ENCODE assay signal across 14 mouse cellular contexts in the genomic region with DNA sequence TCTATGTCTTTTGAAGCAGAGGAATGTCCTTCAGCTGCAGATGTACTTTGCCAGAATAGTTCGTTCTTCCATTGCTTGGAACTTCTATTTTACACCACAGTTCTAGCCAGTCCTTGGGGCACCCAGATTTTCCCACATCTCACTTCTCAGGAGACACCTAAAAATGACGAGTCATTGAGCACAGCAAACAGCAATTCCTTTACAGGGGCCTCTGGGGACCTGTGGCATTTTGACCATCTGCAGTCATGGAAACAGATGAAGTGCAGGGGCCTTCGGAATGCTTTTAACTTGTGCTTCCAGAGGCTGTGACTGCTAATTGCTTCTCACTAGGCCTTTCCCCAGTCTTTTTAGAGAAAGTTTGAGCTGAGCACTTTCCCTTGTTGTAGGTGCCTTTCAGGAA.
DNase-seq lines count a peak whose midpoint lies in the region; ATAC-seq and TF ChIP-seq lines count a peak whose summit lies in the region.
"Had no signal": no experiment of that assay in that cellular context is flagged by ENCODE, and none has a peak within 500 bp of the region (broad histone marks: within the 10 kb centered on the region; RNA-seq: fewer than 3 reads in every experiment).

No protein-coding gene starts in this region.

- no peak overlapping the region for H3K4me2 ChIP-seq in midbrain, embryonic 12.5 days (replicated peaks)
- no peak overlapping the region for H3K4me2 ChIP-seq in midbrain, embryonic 15.5 days
- H3K4me2 ChIP-seq in embryonic facial prominence, embryonic 11.5 days (ENCODE audit: low read depth, low read length) = no peak overlapping the region
- no peak overlapping the region for H3K4me2 ChIP-seq in hindbrain, postnatal 0 days (ENCODE audit: low read depth, low read length)
- H3K4me2 ChIP-seq: heart, embryonic 13.5 days; lung, embryonic 15.5 days had no signal

- intact Hi-C loops in gastrocnemius, postnatal 36 days (cut with DNase I) = no loop called here

- H3K27me3 ChIP-seq in midbrain, embryonic 12.5 days = no peaks in the 10 kb centered on the region
- no peaks in the 10 kb centered on the region for H3K27me3 ChIP-seq in midbrain, embryonic 15.5 days (replicated peaks)
- no peaks in the 10 kb centered on the region for H3K27me3 ChIP-seq in embryonic facial prominence, embryonic 11.5 days (ENCODE audit: control insufficient read depth, insufficient read depth, low read length)
- no peaks in the 10 kb centered on the region for H3K27me3 ChIP-seq in hindbrain, postnatal 0 days (ENCODE audit: insufficient read depth, low read length)
- H3K27me3 ChIP-seq in cerebellum, adult 2 months (ENCODE audit: control insufficient read depth, insufficient read depth, low read length) = no peaks in the 10 kb centered on the region
- H3K27me3 ChIP-seq: heart, embryonic 13.5 days; lung, embryonic 15.5 days had no signal

- DNase-seq in embryonic facial prominence, embryonic 11.5 days (ENCODE audit: low spot score) = peak; percentile 49
- peak; percentile 51 for DNase-seq in hindbrain, postnatal 0 days (ENCODE audit: low spot score)
- DNase-seq in ovary, postnatal 10 days (ENCODE audit: low spot score) = no peak
- no peak for DNase-seq in gastrocnemius, postnatal 36 days
- no peak for DNase-seq in cerebellum, adult 2 months
- DNase-seq: cerebellum, postnatal 36 days; left cerebral cortex, postnatal 4 days; right cerebral cortex, adult 18-20 months; thymus, postnatal 36 days had no signal

- H3K9me3 ChIP-seq in midbrain, embryonic 12.5 days = no peaks in the 10 kb centered on the region
- no peaks in the 10 kb centered on the region for H3K9me3 ChIP-seq in midbrain, embryonic 15.5 days
- no peaks in the 10 kb centered on the region for H3K9me3 ChIP-seq in embryonic facial prominence, embryonic 11.5 days (replicated peaks; ENCODE audit: control insufficient read depth, low read length)
- no peaks in the 10 kb centered on the region for H3K9me3 ChIP-seq in hindbrain, postnatal 0 days (ENCODE audit: low read length)
- H3K9me3 ChIP-seq: heart, embryonic 13.5 days; lung, embryonic 15.5 days had no signal

- no peaks in the 10 kb centered on the region for H3K36me3 ChIP-seq in midbrain, embryonic 12.5 days
- H3K36me3 ChIP-seq in midbrain, embryonic 15.5 days (replicated peaks) = no peaks in the 10 kb centered on the region
- H3K36me3 ChIP-seq in embryonic facial prominence, embryonic 11.5 days (replicated peaks; ENCODE audit: control insufficient read depth, insufficient read depth, low read depth, low read length) = no peaks in the 10 kb centered on the region
- no peaks in the 10 kb centered on the region for H3K36me3 ChIP-seq in hindbrain, postnatal 0 days (ENCODE audit: insufficient read depth, low read length)
- H3K36me3 ChIP-seq: heart, embryonic 13.5 days; lung, embryonic 15.5 days had no signal

- H3K4me3 ChIP-seq in midbrain, embryonic 12.5 days = no peak overlapping the region
- no peak overlapping the region for H3K4me3 ChIP-seq in midbrain, embryonic 15.5 days
- H3K4me3 ChIP-seq in embryonic facial prominence, embryonic 11.5 days (ENCODE audit: low read depth, low read length) = no peak overlapping the region
- no peak overlapping the region for H3K4me3 ChIP-seq in hindbrain, postnatal 0 days (ENCODE audit: low read length)
- H3K4me3 ChIP-seq in cerebellum, adult 2 months (replicated peaks; ENCODE audit: insufficient read depth, low read depth, low read length) = no peak overlapping the region
- H3K4me3 ChIP-seq: heart, embryonic 13.5 days; lung, embryonic 15.5 days; myocyte had no signal

- no peak for TF ChIP-seq POLR2A in cerebellum, adult 2 months (IDR thresholded peaks at IDR 0.05; ENCODE audit: borderline replicate concordance, insufficient read depth, low read length)

- H3K9ac ChIP-seq in midbrain, embryonic 12.5 days (replicated peaks) = no peak overlapping the region
- no peak overlapping the region for H3K9ac ChIP-seq in midbrain, embryonic 15.5 days
- no peak overlapping the region for H3K9ac ChIP-seq in embryonic facial prominence, embryonic 11.5 days (replicated peaks; ENCODE audit: low read length)
- H3K9ac ChIP-seq in hindbrain, postnatal 0 days (replicated peaks; ENCODE audit: low read length) = no peak overlapping the region
- H3K9ac ChIP-seq: heart, embryonic 13.5 days; lung, embryonic 15.5 days had no signal

- WGBS in midbrain, embryonic 12.5 days = 22% methylated on average over 3 of the region's 3 CpGs
- WGBS in midbrain, embryonic 15.5 days = 17% methylated on average over 3 of the region's 3 CpGs
- 33% methylated on average over 3 of the region's 3 CpGs for WGBS in embryonic facial prominence, embryonic 11.5 days
- WGBS in hindbrain, postnatal 0 days = 4% methylated on average over 3 of the region's 3 CpGs
- WGBS in cerebellum, adult 2 months = 16% methylated on average over 3 of the region's 3 CpGs

- no peak for ATAC-seq in midbrain, embryonic 12.5 days (ENCODE audit: low FRiP score, low read depth)
- ATAC-seq in midbrain, embryonic 15.5 days (replicated peaks) = no peak
- no peak for ATAC-seq in embryonic facial prominence, embryonic 11.5 days (replicated peaks; ENCODE audit: insufficient number of reproducible peaks, low FRiP score, low TSS enrichment, low read depth)
- ATAC-seq in hindbrain, postnatal 0 days = peak; percentile 51; the same call in 1 of the 2 replicates

- H3K4me1 ChIP-seq in midbrain, embryonic 12.5 days = peaks cover 27% of the 10 kb centered on the region
- peaks cover 19% of the 10 kb centered on the region for H3K4me1 ChIP-seq in midbrain, embryonic 15.5 days
- peaks cover 2% of the 10 kb centered on the region; the same call in 1 of the 2 replicates for H3K4me1 ChIP-seq in embryonic facial prominence, embryonic 11.5 days (ENCODE audit: control insufficient read depth, insufficient read depth, low read length)
- H3K4me1 ChIP-seq in hindbrain, postnatal 0 days (ENCODE audit: insufficient read depth, low read length) = no peaks in the 10 kb centered on the region
- H3K4me1 ChIP-seq in cerebellum, adult 2 months (ENCODE audit: control insufficient read depth, insufficient read depth, low read length) = no peaks in the 10 kb centered on the region

- H3K27ac ChIP-seq in midbrain, embryonic 12.5 days (replicated peaks) = 0 out of 2 replicates have a peak overlapping the region, but pooled peaks have one; percentile 39
- H3K27ac ChIP-seq in midbrain, embryonic 15.5 days = no peak overlapping the region
- no peak overlapping the region for H3K27ac ChIP-seq in embryonic facial prominence, embryonic 11.5 days (replicated peaks; ENCODE audit: low read depth, low read length)
- H3K27ac ChIP-seq in hindbrain, postnatal 0 days = 0 out of 2 replicates have a peak overlapping the region, but pooled peaks have one; percentile 48
- H3K27ac ChIP-seq in cerebellum, adult 2 months (ENCODE audit: insufficient read depth, low read length) = no peak overlapping the region
- H3K27ac ChIP-seq: heart, embryonic 13.5 days; lung, embryonic 15.5 days had no signal

- TF ChIP-seq CTCF in hindbrain, postnatal 0 days (IDR thresholded peaks at IDR 0.05; ENCODE audit: low read depth) = no peak
- TF ChIP-seq CTCF in cerebellum, adult 2 months (IDR thresholded peaks at IDR 0.05; ENCODE audit: borderline replicate concordance, insufficient read depth, low read depth, low read length) = no peak

Comparison
In these comparisons a context has a peak if more than half of its experiments do, and no peak if none do; other contexts are left out.
1. H3K27ac ChIP-seq: peak in midbrain, embryonic 12.5 days (single experiment) and hindbrain, postnatal 0 days (single experiment); none in midbrain, embryonic 15.5 days (single experiment), embryonic facial prominence, embryonic 11.5 days (single experiment) and cerebellum, adult 2 months (single experiment).
2. DNase-seq: peak in embryonic facial prominence, embryonic 11.5 days (single experiment) and hindbrain, postnatal 0 days (single experiment); none in ovary, postnatal 10 days (single experiment), gastrocnemius, postnatal 36 days (0 of 2) and cerebellum, adult 2 months (0 of 2).